Mouse (Mus musculus) small intestine, adult 2 months (tissue): ENCODE data around the gene Gata1. TPM values are rescaled to one million over a fixed set of nuclear protein-coding genes. Genes with fewer than 3 reads are reported as not detected.
"Not testable (repeated sequence)": the region's sequence is repeated elsewhere in the genome, so short reads cannot be mapped to it uniquely, and the experiment has no call there.

Experiments
- H3K27ac ChIP-seq: fragments of 200-500 bp; 2 replicates; pipeline ENCODE4 v1.5.1; 2012; ENCODE audit warnings: low read depth, low read length, control low read depth, inconsistent platforms; ENCODE audit not compliant: insufficient read depth
- H3K27me3 ChIP-seq: fragments of 200-500 bp; 2 replicates; pipeline ENCODE4 v1.6.1; 2012; ENCODE audit warnings: mild to moderate bottlenecking, moderate library complexity, low read length, inconsistent platforms; ENCODE audit not compliant: control insufficient read depth, insufficient read depth
- H3K36me3 ChIP-seq: fragments of 200-500 bp; 2 replicates; pipeline ENCODE4 v1.6.1; 2012; ENCODE audit warnings: mild to moderate bottlenecking, low read length, control low read depth, inconsistent platforms; ENCODE audit not compliant: control insufficient read depth, insufficient read depth
- H3K4me1 ChIP-seq: fragments of 200-500 bp; 2 replicates; pipeline ENCODE4 v1.6.1; 2012; ENCODE audit warnings: low read length, inconsistent platforms, mixed read lengths; ENCODE audit not compliant: control insufficient read depth, insufficient read depth, insufficient read length
- H3K4me3 ChIP-seq: fragments of 200-500 bp; 2 replicates; pipeline ENCODE4 v1.5.1; 2012; ENCODE audit warnings: low read depth, mild to moderate bottlenecking, control low read depth, inconsistent platforms, low read length, moderate library complexity
- CTCF ChIP-seq: fragments of 200-500 bp; IDR thresholded peaks from 2 replicates; pipeline ENCODE4 v1.5.1; 2012; ENCODE audit warnings: low read depth, mild to moderate bottlenecking, control low read depth, inconsistent platforms, low read length, moderate library complexity, mixed read lengths; ENCODE audit not compliant: insufficient replicate concordance, insufficient read length; ENCODE audit errors: extremely low read depth
- POLR2A ChIP-seq: fragments of 200-500 bp; IDR thresholded peaks from 2 replicates; pipeline ENCODE4 v1.6.1; 2012; ENCODE audit warnings: low read depth, mild to moderate bottlenecking, control low read depth, inconsistent platforms, low read length, moderate library complexity
- WGBS: fragments of 180-500 bp; shearing (Covaris S2); methylation state at CpG from one replicate; pipeline ENCODE4 v1.1.7; 2018; 5-methylcytosine and 5-hydroxymethylcytosine counted together
- polyA plus RNA-seq: library from polyadenylated mRNA; depleted of rRNA; stranded (reverse); fragments of >200 nt; gene quantifications from 2 replicates; pipeline ENCODE4 v1.2.3, GENCODE M21; 2012

The Gata1 gene
- polyA plus RNA-seq, 1 experiment = 0.25 TPM

DNA sequence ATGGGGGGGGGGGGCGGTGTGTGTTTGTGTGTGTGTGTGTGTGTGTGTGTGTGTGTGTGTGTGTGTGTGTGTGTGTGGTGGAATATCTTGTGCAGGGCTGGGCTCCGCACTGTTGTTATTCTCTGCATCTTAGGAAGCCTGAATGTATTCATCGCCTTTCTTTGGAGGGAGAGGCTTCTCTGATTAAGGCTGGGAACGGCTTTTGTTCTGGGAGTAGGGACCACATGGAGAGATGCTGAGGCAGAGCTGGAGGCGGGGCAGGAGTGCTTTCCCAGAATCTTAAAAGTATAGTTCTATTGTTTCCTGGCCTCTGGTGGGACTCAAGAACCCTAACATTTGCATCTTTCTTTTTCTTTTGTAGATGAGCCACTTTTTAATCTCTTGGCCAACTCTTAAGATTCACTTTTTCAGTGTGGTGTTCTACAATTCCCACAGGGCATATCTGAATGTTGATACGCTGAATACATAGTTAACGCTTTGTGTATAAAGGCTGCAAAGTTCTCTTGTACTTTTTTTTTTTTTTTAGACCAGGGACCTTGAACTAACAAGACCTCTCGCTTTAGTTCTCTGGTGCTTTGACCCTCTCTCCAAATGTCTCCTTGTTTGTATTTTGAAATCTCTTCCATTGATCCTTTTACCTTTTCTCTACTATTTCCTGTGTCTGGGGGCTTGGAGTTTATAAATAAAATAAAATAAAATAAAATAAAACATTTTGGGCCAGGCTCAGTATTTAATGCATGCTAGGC lies 35.9 kb upstream of the Gata1 start:
- H3K27ac ChIP-seq = no peak overlapping the region
- TF ChIP-seq POLR2A = no peak
- no peak for TF ChIP-seq CTCF
- H3K4me1 ChIP-seq = peaks cover 2% of the 10 kb centered on the region; the same call in 1 of the 2 replicates
- H3K4me3 ChIP-seq = no peak overlapping the region
- peaks cover 12% of the 10 kb centered on the region for H3K36me3 ChIP-seq
- WGBS = 81% methylated on average over 7 of the region's 8 CpGs
- no peaks in the 10 kb centered on the region for H3K27me3 ChIP-seq

DNA sequence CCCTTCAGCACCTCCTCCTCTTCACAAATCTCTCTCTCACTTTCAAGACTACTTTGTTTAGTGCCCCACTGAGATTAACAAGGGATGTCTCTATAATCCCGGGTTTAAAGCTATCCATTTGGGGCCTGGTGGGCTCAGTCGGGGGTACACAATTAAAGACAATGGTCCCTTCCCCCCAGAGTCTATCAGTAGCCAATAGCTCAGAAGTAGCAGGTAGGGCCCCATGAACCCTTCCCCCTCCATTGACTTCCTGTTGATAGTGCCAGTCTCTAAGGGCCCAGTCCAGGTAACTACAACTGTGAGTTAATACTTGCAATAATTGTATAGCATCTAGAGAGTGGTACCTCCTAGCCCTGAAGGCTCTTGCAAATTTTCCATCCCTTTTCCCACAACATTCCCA lies 35.3 kb upstream of the Gata1 start:
- 19% methylated on average over 2 of the region's 2 CpGs for WGBS
- peaks cover 15% of the 10 kb centered on the region for H3K36me3 ChIP-seq
- TF ChIP-seq POLR2A (no peak), CTCF (no peak)
- no peaks in the 10 kb centered on the region for H3K4me1 ChIP-seq
- no peak overlapping the region for H3K4me3 ChIP-seq
- no peaks in the 10 kb centered on the region for H3K27me3 ChIP-seq
- H3K27ac ChIP-seq = no peak overlapping the region

DNA sequence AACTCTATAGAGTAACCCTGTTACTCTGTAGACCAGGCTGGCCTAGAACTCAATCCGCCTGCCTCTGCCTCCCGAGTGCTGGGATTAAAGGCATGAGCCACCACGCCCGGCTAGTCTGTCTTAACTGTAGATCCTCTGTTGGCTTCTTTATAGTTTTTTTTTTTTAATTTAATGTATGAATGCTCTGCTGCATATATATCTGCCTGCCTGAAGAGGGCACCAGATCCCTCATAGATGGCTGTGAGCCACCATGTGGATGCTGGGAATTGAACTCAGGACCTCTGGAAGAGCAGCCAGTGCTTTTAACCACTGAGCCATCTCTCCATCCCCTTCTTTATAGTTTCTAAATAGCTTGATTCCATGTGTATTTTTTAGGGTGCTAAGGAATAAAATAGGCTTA lies 31.5 kb upstream of the Gata1 start:
- not testable (repeated sequence) for H3K4me1 ChIP-seq, H3K27ac ChIP-seq, H3K27me3 ChIP-seq, H3K4me3 ChIP-seq
- 83% methylated on average over 4 of the region's 4 CpGs for WGBS
- peaks cover 13% of the 10 kb centered on the region for H3K36me3 ChIP-seq

DNA sequence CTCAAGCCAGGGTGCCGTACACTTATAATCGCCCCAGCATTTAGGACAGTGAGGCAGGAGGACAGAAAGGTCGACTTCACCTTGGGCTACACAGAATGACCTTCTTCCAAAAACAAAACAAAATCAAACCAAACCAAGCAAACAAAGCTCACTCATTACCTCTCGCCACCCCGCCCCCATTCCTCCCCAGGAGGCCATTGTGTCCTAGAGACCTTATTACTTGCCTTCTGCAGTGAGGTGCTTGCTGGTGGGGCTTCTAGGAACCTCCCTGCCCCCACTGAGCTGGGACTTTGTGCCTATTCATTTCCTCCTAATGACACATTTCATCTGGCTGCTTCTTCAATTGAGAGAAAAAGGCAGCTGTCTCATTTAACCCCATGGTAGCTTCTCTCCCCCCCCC lies 30.7 kb upstream of the Gata1 start:
- TF ChIP-seq POLR2A (no peak), CTCF (no peak)
- no peaks in the 10 kb centered on the region for H3K27me3 ChIP-seq
- WGBS = 69% methylated on average over 5 of the region's 5 CpGs

GRCm38 (mm10) chrX:8002971-8003370 lies 25.1 kb upstream of the Gata1 start:
- Histone ChIP-seq H3K36me3 (peaks cover 6% of the 10 kb centered on the region; the same call in 1 of the 2 replicates), H3K4me3 (no peak overlapping the region), H3K27ac (no peak overlapping the region), H3K27me3 (no peaks in the 10 kb centered on the region), H3K4me1 (no peaks in the 10 kb centered on the region)
- 67% methylated on average over 4 of the region's 4 CpGs for WGBS
- TF ChIP-seq CTCF (no peak), POLR2A (no peak)

More for the DNA sequence above, 30.7 kb upstream of the Gata1 start:
- Histone ChIP-seq H3K36me3 (peaks cover 13% of the 10 kb centered on the region), H3K4me1 (no peaks in the 10 kb centered on the region), H3K4me3 (no peak overlapping the region), H3K27ac (no peak overlapping the region)

- WGBS = 40% methylated on average over 5 of the region's 5 CpGs
- TF ChIP-seq POLR2A = no peak
- TF ChIP-seq CTCF = no peak
- H3K4me3 ChIP-seq = no peak overlapping the region
- no peak overlapping the region for H3K27ac ChIP-seq
- no peaks in the 10 kb centered on the region for H3K4me1 ChIP-seq
- no peaks in the 10 kb centered on the region for H3K27me3 ChIP-seq
- H3K36me3 ChIP-seq = peaks cover 6% of the 10 kb centered on the region; the same call in 1 of the 2 replicates
Observed at GRCm38 (mm10) chrX:8002001-8002400, 24.1 kb upstream of the Gata1 start.

DNA sequence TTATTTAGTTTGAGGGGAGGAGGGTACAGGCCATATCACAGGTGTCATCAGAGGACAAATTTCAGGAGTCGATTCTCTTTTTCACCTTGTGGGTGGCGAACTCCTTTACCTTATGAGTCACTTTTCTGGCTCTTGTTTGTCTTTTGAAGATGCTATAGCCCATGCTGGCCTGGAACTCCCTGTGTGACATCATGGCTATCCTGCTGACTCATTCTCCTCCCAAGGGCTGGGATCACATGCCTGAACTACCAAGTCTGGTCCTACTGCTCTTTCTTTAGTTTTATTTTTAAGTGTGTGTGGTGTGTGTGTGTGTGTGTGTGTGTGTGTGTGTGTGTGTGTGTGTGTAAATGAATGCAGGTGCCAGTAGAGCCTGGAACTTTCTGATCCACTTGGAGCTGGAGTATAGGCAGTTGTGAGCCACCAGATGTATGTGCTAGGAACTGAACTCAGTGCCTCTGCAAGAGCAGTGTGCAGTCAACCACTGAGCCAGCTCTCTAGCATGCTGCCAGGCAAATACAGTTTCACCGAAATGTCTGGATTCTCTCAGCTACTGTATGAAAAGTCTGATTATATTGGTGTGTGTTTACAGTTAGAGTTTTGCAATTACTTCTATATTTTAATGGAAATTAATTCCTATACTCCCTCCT lies 22.8 kb upstream of the Gata1 start:
- Histone ChIP-seq H3K27ac (no peak overlapping the region), H3K4me1 (no peaks in the 10 kb centered on the region), H3K27me3 (no peaks in the 10 kb centered on the region), H3K4me3 (no peak overlapping the region), H3K36me3 (peaks cover 6% of the 10 kb centered on the region; the same call in 1 of the 2 replicates)
- TF ChIP-seq POLR2A = no peak
- no peak for TF ChIP-seq CTCF
- 64% methylated on average over 3 of the region's 3 CpGs for WGBS
